Mouse (Mus musculus) gonadal fat pad, adult 2 months (tissue): ENCODE measurements at regions not wholly inside any gene's neighbourhood (a gene's known extent, or its start where the extent isn't known, plus 50 kb on each side); places are given as distances from the start of the nearest gene placed in this dataset.

Source experiments
- DNase-seq: peaks from one replicate; pipeline ENCODE4 v3.0.0-alpha.2; 2012; ENCODE audit warnings: low read depth

GRCm38 (mm10) chr10:38288689-38289283, 532.8 kb downstream of the Rfpl4b start:
- no peak for DNase-seq

DNA sequence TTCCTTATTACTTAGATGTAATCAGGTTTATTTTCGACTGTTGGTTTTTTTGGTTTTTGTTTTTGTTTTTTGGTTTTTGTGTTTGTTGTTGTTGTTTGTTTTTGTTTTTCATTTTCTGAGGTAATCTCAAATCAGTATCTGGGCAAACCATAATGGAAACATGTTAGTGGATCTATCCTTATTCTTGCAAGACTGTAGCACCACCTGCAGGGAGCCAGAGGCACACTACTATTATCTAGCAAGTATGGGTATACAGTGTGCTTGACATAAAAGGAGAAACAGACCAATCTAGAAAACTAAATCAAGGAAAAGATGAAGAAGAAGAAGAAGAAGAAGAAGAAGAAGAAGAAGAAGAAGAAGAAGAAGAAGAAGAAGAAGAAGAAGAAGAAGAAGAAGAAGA, 552.4 kb downstream of the Rfpl4b start:
- DNase-seq: no peak

DNA sequence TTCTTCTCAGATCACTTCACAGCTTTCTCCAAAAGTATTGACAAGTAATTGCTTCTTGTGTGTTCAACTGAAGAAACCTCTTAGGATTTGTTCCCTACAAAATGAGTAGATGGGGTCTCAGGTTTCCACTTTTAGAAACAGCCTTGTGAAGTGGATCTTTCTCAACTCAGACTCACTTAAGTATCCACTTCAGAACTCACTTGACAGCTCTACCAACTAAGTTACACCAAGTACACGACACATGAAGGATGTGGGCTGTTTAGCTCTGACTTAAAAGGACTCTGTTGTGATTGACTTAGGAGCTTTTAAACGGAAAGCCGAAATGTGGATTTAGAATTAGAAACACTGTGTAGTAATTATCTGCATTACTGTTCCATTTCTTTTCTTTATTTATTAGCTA, 556.0 kb downstream of the Rfpl4b start:
- DNase-seq: no peak

- no peak for DNase-seq
Observed at GRCm38 (mm10) chr10:38246821-38247220, 574.8 kb downstream of the Rfpl4b start.
